Mouse (Mus musculus): ENCODE measurements around the gene Sh3pxd2a. TPM values are rescaled to one million over a fixed set of nuclear protein-coding genes. Genes with fewer than 3 reads are reported as not detected.

Gene Sh3pxd2a
- total and polyA plus RNA-seq, 3 experiments, result 3.9 to 11.3 TPM; not detected in 1

GRCm38 (mm10) chr19:47406524-47406923, 57.7 kb downstream of the Sh3pxd2a start:
- no peaks in the 10 kb centered on the region for H3K27me3 ChIP-seq (ENCODE audit: control insufficient read depth in 1 of 2, insufficient read depth in 2 of 2, low read length in 2 of 2)
- DNase-seq (ENCODE audit: low read depth, low spot score), result no peak
- H3K27ac ChIP-seq (ENCODE audit: control insufficient read depth, low read depth, low read length), result no peak overlapping the region
- TF ChIP-seq ZKSCAN1 (IDR thresholded peaks at IDR 0.05; ENCODE audit: low read depth, low read length) (no peak), HCFC1 (IDR thresholded peaks at IDR 0.05; ENCODE audit: low read depth, low read length) (no peak), USF2 (IDR thresholded peaks at IDR 0.05; ENCODE audit: borderline replicate concordance in 1 of 2, insufficient read depth in 1 of 2, low read depth in 1 of 2, low read length in 2 of 2) (no peak), USF1 (IDR thresholded peaks at IDR 0.05; ENCODE audit: low read depth, low read length) (no peak), ZMIZ1 (IDR thresholded peaks at IDR 0.05; ENCODE audit: low read depth, low read length) (no peak), EP300 (IDR thresholded peaks at IDR 0.05; ENCODE audit: low read depth in 1 of 2, low read length in 2 of 2) (no peak), TCF12 (IDR thresholded peaks at IDR 0.05; ENCODE audit: low read depth, low read length) (no peak), MYB (IDR thresholded peaks at IDR 0.05; ENCODE audit: low read depth, low read length) (no peak), CHD1 (IDR thresholded peaks at IDR 0.05; ENCODE audit: low read depth, low read length) (no peak), KAT2A (conservative IDR thresholded peaks at IDR 0.05; ENCODE audit: low read depth, low read length) (no peak), TAL1 (IDR thresholded peaks at IDR 0.05; ENCODE audit: low read length) (no peak), GABPA (IDR thresholded peaks at IDR 0.05; ENCODE audit: low read depth, low read length) (no peak), TBP (IDR thresholded peaks at IDR 0.05; ENCODE audit: low read depth, low read length) (no peak), MAZ (IDR thresholded peaks at IDR 0.05; ENCODE audit: low read depth, low read length) (no peak), RCOR1 (IDR thresholded peaks at IDR 0.05; ENCODE audit: low read depth, low read length) (no peak)
- no peak overlapping the region for H3K9ac ChIP-seq (ENCODE audit: control insufficient read depth, low read depth, low read length, poor library complexity, severe bottlenecking)
- no peaks in the 10 kb centered on the region for H3K9me3 ChIP-seq (replicated peaks; ENCODE audit: insufficient read depth, low read length)
- no peaks in the 10 kb centered on the region for H3K79me2 ChIP-seq (ENCODE audit: control insufficient read depth, insufficient read depth, low read length, poor library complexity)
- H3K4me1 ChIP-seq (ENCODE audit: control insufficient read depth in 1 of 2, insufficient read depth in 2 of 2, low read length in 2 of 2), result no peaks in the 10 kb centered on the region
- no peak overlapping the region for H3K4me3 ChIP-seq (ENCODE audit: control insufficient read depth in 1 of 2, insufficient read depth in 1 of 2, low read depth in 2 of 2, low read length in 2 of 2)
- H3K36me3 ChIP-seq (ENCODE audit: control insufficient read depth in 1 of 2, insufficient read depth in 2 of 2, low read length in 2 of 2), result no peaks in the 10 kb centered on the region

GRCm38 (mm10) chr19:47405548-47405947, 58.7 kb downstream of the Sh3pxd2a start:
- H3K27me3 ChIP-seq (ENCODE audit: control insufficient read depth in 1 of 2, insufficient read depth in 2 of 2, low read length in 2 of 2), result no peaks in the 10 kb centered on the region
- DNase-seq (ENCODE audit: low read depth, low spot score), result no peak
- no peaks in the 10 kb centered on the region for H3K79me2 ChIP-seq (ENCODE audit: control insufficient read depth, insufficient read depth, low read length, poor library complexity)
- H3K4me1 ChIP-seq (ENCODE audit: control insufficient read depth in 1 of 2, insufficient read depth in 2 of 2, low read length in 2 of 2), result no peaks in the 10 kb centered on the region
- H3K36me3 ChIP-seq (ENCODE audit: control insufficient read depth in 1 of 2, insufficient read depth in 2 of 2, low read length in 2 of 2), result no peaks in the 10 kb centered on the region
- no peak overlapping the region for H3K9ac ChIP-seq (ENCODE audit: control insufficient read depth, low read depth, low read length, poor library complexity, severe bottlenecking)
- no peaks in the 10 kb centered on the region for H3K9me3 ChIP-seq (replicated peaks; ENCODE audit: insufficient read depth, low read length)
- H3K4me3 ChIP-seq (ENCODE audit: control insufficient read depth in 1 of 2, insufficient read depth in 1 of 2, low read depth in 2 of 2, low read length in 2 of 2), result no peak overlapping the region
- TF ChIP-seq USF2 (IDR thresholded peaks at IDR 0.05; ENCODE audit: borderline replicate concordance in 1 of 2, insufficient read depth in 1 of 2, low read depth in 1 of 2, low read length in 2 of 2), result no peak
- TF ChIP-seq RCOR1 (IDR thresholded peaks at IDR 0.05; ENCODE audit: low read depth, low read length), result no peak
- TF ChIP-seq MEF2A (IDR thresholded peaks at IDR 0.05; ENCODE audit: extremely low read depth, insufficient replicate concordance, low read depth, low read length, poor library complexity, severe bottlenecking), result no peak
- H3K27ac ChIP-seq (ENCODE audit: control insufficient read depth, low read depth, low read length), result no peak overlapping the region
